Mouse (Mus musculus): ENCODE measurements around the gene Hs3st3b1. TPM values are rescaled to one million over a fixed set of nuclear protein-coding genes. Genes with fewer than 3 reads are reported as not detected.

Gene Hs3st3b1
- total RNA-seq, 4 experiments from 2014 or later, result 1.5 to 2.8 (median 2.2) TPM

GRCm38 (mm10) chr11:63878616-63879015 is 43.5 kb downstream of the Hs3st3b1 start:
- DNase-seq, result no peak

GRCm38 (mm10) chr11:63862746-63863145 is 59.3 kb downstream of the Hs3st3b1 start:
- DNase-seq, result no peak

GRCm38 (mm10) chr11:63861982-63862381 is 60.1 kb downstream of the Hs3st3b1 start:
- DNase-seq, result no peak

GRCm38 (mm10) chr11:63851041-63851730 is 70.9 kb downstream of the Hs3st3b1 start:
- DNase-seq, result no peak

- DNase-seq, result no peak
These were observed 71.8 kb downstream of the Hs3st3b1 start for GRCm38 (mm10) chr11:63850261-63850660.

GRCm38 (mm10) chr11:63845379-63845778 is 76.7 kb downstream of the Hs3st3b1 start:
- no peak for DNase-seq

- no peak for DNase-seq
These were observed 77.4 kb downstream of the Hs3st3b1 start for GRCm38 (mm10) chr11:63844701-63845100.

- DNase-seq, result no peak
These were observed 84.6 kb downstream of the Hs3st3b1 start for GRCm38 (mm10) chr11:63837526-63837925.

Other genes with a start within 250 kb of the Hs3st3b1 start
- 10 to 100 TPM; 17.0 to 20.5 (median 19.6) TPM for gene Cox10, start 157.2 kb upstream of the Hs3st3b1 start, total RNA-seq (2022)